Mouse (Mus musculus) urinary bladder, adult 18-20 months (tissue): ENCODE data around the gene Pdlim3.
A peak's percentile ranks its signal among the peaks of the same experiment; 100 is the strongest.

ENCODE experiments used
- DNase-seq, 2 experiments: peaks; one replicate each; pipeline ENCODE4 v3.0.0; 2022; ENCODE audit warnings: low spot score in 2 of 2, mixed read lengths in 2 of 2

The Pdlim3 gene

GRCm38 (mm10) chr8:45905591-45906250, 20.5 kb downstream of the Pdlim3 start:
- DNase-seq, result no peak

GRCm38 (mm10) chr8:45906251-45906619, 21.0 kb downstream of the Pdlim3 start:
- no peak for DNase-seq

- DNase-seq, result no peak
These were observed 28.4 kb downstream of the Pdlim3 start for GRCm38 (mm10) chr8:45913707-45914106.

- no peak for DNase-seq
These were observed 31.2 kb downstream of the Pdlim3 start for GRCm38 (mm10) chr8:45916496-45916895.

- DNase-seq, result no peak
These were observed 31.9 kb downstream of the Pdlim3 start for GRCm38 (mm10) chr8:45917040-45917679.

GRCm38 (mm10) chr8:45918891-45919290, 33.6 kb downstream of the Pdlim3 start:
- DNase-seq, result no peak

- no peak for DNase-seq
These were observed 35.1 kb downstream of the Pdlim3 start for GRCm38 (mm10) chr8:45920392-45920791.

GRCm38 (mm10) chr8:45922116-45922515, 36.9 kb downstream of the Pdlim3 start:
- no peak for DNase-seq

- DNase-seq, result peak; percentile 90 to 97
These were observed 49.3 kb downstream of the Pdlim3 start, which contains the start of gene Ccdc110 for GRCm38 (mm10) chr8:45934582-45935014. TSS of gene Ccdc110 (plus strand) at chr8:45934619.

- no peak for DNase-seq
These were observed 51.7 kb downstream of the Pdlim3 start for GRCm38 (mm10) chr8:45936986-45937385.

- DNase-seq, result no peak
These were observed 61.0 kb downstream of the Pdlim3 start for GRCm38 (mm10) chr8:45946283-45946682.

- no peak for DNase-seq
These were observed 65.4 kb downstream of the Pdlim3 start for GRCm38 (mm10) chr8:45950622-45951021.
